Mouse (Mus musculus): ENCODE measurements at regions not wholly inside any gene's neighbourhood (a gene's known extent, or its start where the extent isn't known, plus 50 kb on each side); places are given as distances from the start of the nearest gene placed in this dataset.

GRCm38 (mm10) chr5:41476001-41476400 is 232.0 kb downstream of the Rab28 start:
- Histone ChIP-seq H3K9ac (no peak overlapping the region), H3K4me2 (replicated peaks) (no peak overlapping the region), H3K4me3 (no peak overlapping the region), H3K36me3 (no peaks in the 10 kb centered on the region), H3K27ac (no peak overlapping the region), H3K9me3 (no peaks in the 10 kb centered on the region), H3K27me3 (no peaks in the 10 kb centered on the region), H3K4me1 (no peaks in the 10 kb centered on the region)
- 79% methylated on average over 3 of the region's 3 CpGs for WGBS
- ATAC-seq (ENCODE audit: low FRiP score, low read depth) = no peak

DNA sequence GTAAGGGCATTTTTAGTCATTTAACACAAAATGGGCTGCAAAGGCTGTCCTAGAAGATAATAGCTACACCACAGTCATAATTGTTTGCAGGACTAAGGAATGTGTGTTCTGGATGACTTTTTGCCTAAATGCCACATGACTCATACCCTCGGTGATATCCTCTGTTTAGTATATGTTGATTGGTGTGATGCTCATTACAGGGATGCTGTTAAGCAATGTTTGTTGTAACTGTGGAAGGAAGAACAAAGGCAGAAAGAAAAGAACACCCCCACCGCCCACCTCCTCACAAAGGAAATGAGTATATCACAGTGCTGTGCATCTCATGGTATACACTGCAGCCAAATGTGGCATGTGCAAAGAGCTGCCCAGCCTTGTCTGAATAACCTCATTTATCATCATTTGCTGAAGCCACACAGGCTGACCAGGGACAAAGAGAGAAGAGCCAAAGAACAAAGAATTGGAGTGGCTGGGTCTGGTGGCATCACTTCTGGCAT is 262.4 kb downstream of the Rab28 start:
- 73% methylated on average over 2 of the region's 2 CpGs for WGBS
- no peak overlapping the region for H3K27ac ChIP-seq
- H3K36me3 ChIP-seq = no peaks in the 10 kb centered on the region
- no peak for ATAC-seq (ENCODE audit: low FRiP score, low read depth)
- no peak overlapping the region for H3K9ac ChIP-seq
- no peak overlapping the region for H3K4me2 ChIP-seq (replicated peaks)
- H3K27me3 ChIP-seq = peaks cover 3% of the 10 kb centered on the region; the same call in 1 of the 2 replicates
- H3K4me1 ChIP-seq = peaks cover 6% of the 10 kb centered on the region; the same call in 1 of the 2 replicates
- H3K9me3 ChIP-seq = no peaks in the 10 kb centered on the region
- no peak overlapping the region for H3K4me3 ChIP-seq

DNA sequence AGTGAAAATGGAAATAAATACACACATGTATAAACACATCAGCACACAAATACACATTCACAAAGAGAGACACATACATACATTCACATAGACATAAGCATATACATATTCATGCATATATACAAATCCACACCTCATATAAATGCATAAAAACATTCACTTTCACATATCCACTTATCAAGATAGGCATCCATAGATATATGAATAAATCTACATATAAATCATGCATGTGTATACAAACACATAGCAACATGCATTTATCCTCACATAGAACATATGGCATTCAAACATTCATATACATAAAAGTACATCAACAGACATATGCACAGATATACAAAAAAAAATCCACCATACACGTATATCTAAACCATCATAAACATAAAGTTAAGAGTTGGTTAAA is 266.9 kb downstream of the Rab28 start:
- H3K36me3 ChIP-seq = no peaks in the 10 kb centered on the region
- H3K4me3 ChIP-seq = no peak overlapping the region
- H3K4me2 ChIP-seq (replicated peaks) = no peak overlapping the region
- H3K9ac ChIP-seq = no peak overlapping the region
- no peak for ATAC-seq (ENCODE audit: low FRiP score, low read depth)
- peaks cover 6% of the 10 kb centered on the region; the same call in 1 of the 2 replicates for H3K4me1 ChIP-seq
- no peaks in the 10 kb centered on the region for H3K9me3 ChIP-seq
- H3K27me3 ChIP-seq = peaks cover 3% of the 10 kb centered on the region; the same call in 1 of the 2 replicates
- 67% methylated on average over 1 of the region's 1 CpGs for WGBS
- no peak overlapping the region for H3K27ac ChIP-seq

DNA sequence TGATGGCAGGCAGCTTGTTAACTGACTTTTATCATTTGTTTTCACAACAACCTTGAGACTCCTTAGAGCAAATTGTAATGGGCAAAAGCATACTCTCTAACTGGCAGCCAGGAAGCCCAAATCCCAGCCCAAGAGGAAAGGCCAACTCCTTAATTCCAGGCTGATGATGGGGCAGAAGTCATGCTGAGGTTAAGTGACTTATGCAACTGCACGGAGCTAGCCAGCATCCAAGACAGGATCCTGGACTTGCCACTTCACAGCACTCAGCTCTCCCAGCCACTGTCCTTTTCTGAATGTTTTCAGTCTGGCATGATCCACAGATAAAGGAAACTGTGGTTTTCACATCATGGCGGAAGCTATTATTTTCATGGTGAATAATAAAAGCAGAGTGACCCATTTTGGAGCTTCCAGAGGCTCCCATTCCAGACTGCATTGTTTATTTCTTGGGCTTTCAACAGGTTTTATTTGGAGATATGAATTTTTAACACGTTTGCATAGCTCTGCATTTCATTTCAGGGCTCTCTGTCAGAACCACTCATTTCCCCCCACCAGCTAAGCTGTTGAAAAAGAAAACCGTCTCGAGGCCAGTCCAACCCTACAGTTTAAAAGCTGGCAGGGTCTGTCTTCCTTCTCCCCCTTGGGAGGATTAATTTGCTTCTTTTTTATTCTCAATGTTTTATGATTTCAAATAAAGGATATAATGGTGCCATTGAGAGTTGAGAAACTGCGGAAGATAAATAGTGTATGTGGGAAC is 288.7 kb downstream of the Rab28 start:
- peak; percentile 67 for ATAC-seq (ENCODE audit: low FRiP score, low read depth)
- WGBS = 46% methylated on average over 6 of the region's 6 CpGs

GRCm38 (mm10) chr5:41409070-41409668 is 298.8 kb downstream of the Rab28 start:
- 0 out of 2 replicates have a peak, but pooled peaks cover 4% of the 10 kb centered on the region for H3K27me3 ChIP-seq
- WGBS = 46% methylated on average over 6 of the region's 6 CpGs
- H3K4me3 ChIP-seq = no peak overlapping the region
- H3K9ac ChIP-seq = no peak overlapping the region
- peaks cover 12% of the 10 kb centered on the region; the same call in 1 of the 2 replicates for H3K4me1 ChIP-seq
- H3K36me3 ChIP-seq = no peaks in the 10 kb centered on the region
- H3K9me3 ChIP-seq = no peaks in the 10 kb centered on the region
- H3K27ac ChIP-seq = no peak overlapping the region
- peak; percentile 66 for ATAC-seq (ENCODE audit: low FRiP score, low read depth)
- H3K4me2 ChIP-seq (replicated peaks) = no peak overlapping the region

More for the DNA sequence above, 288.7 kb downstream of the Rab28 start:
- Histone ChIP-seq H3K4me3 (no peak overlapping the region), H3K9ac (no peak overlapping the region), H3K4me1 (peaks cover 14% of the 10 kb centered on the region), H3K27me3 (no peaks in the 10 kb centered on the region), H3K4me2 (replicated peaks) (no peak overlapping the region), H3K9me3 (no peaks in the 10 kb centered on the region), H3K27ac (no peak overlapping the region), H3K36me3 (no peaks in the 10 kb centered on the region)

- Histone ChIP-seq H3K4me3 (no peak overlapping the region), H3K27me3 (no peaks in the 10 kb centered on the region), H3K9me3 (no peaks in the 10 kb centered on the region), H3K4me2 (replicated peaks) (peak overlapping the region; percentile 21; the same call in 1 of the 2 replicates), H3K4me1 (peaks cover 15% of the 10 kb centered on the region), H3K9ac (no peak overlapping the region), H3K36me3 (no peaks in the 10 kb centered on the region), H3K27ac (peak overlapping the region; percentile 33; the same call in 1 of the 2 replicates)
- WGBS = 52% methylated on average over 14 of the region's 14 CpGs
- 0 out of 2 replicates have a peak, but pooled peaks have one; percentile 40 for ATAC-seq (ENCODE audit: low FRiP score, low read depth)
Measured at GRCm38 (mm10) chr5:41392802-41393234, 315.1 kb downstream of the Rab28 start.

- H3K27me3 ChIP-seq = no peaks in the 10 kb centered on the region
- H3K4me3 ChIP-seq = no peak overlapping the region
- WGBS = 25% methylated on average over 9 of the region's 9 CpGs
- H3K9me3 ChIP-seq = no peaks in the 10 kb centered on the region
- no peaks in the 10 kb centered on the region for H3K36me3 ChIP-seq
- no peak for ATAC-seq (ENCODE audit: low FRiP score, low read depth)
- H3K4me1 ChIP-seq = peaks cover 15% of the 10 kb centered on the region
- H3K9ac ChIP-seq = no peak overlapping the region
- H3K4me2 ChIP-seq (replicated peaks) = 0 out of 2 replicates have a peak overlapping the region, but pooled peaks have one; percentile 9
- 0 out of 2 replicates have a peak overlapping the region, but pooled peaks have one; percentile 10 for H3K27ac ChIP-seq
Measured at GRCm38 (mm10) chr5:41392137-41392554, 315.8 kb downstream of the Rab28 start.

DNA sequence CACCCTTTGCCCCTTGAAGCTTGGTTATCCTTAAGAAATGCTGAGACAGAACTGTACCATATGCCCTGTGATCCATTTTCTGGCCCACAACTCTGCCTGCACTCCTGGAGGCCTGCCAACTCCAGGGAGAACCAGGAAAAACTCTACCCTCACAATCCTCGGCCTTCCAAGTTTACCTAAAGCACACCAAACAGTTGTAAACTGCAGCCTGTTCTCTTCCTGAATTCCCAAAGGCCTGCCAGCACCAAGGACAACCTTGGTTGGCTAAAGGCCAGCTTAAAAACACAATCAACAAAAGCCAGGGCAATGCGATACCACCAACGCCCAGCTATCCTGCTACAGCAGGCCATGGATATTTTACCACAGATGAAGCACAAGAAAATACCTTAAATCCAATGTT is 334.5 kb downstream of the Rab28 start:
- Histone ChIP-seq H3K4me1 (peaks cover 10% of the 10 kb centered on the region), H3K27me3 (peaks cover 2% of the 10 kb centered on the region; the same call in 1 of the 2 replicates), H3K36me3 (no peaks in the 10 kb centered on the region), H3K9me3 (no peaks in the 10 kb centered on the region), H3K9ac (no peak overlapping the region), H3K27ac (no peak overlapping the region), H3K4me3 (no peak overlapping the region), H3K4me2 (replicated peaks) (no peak overlapping the region)
- WGBS = 63% methylated on average over 3 of the region's 3 CpGs
- ATAC-seq (ENCODE audit: low FRiP score, low read depth) = no peak

GRCm38 (mm10) chr5:41371461-41371860 is 336.5 kb downstream of the Rab28 start:
- no peak for ATAC-seq (ENCODE audit: low FRiP score, low read depth)
- H3K27ac ChIP-seq = no peak overlapping the region
- no peak overlapping the region for H3K4me3 ChIP-seq
- WGBS = 83% methylated on average over 4 of the region's 4 CpGs
- H3K4me1 ChIP-seq = peaks cover 10% of the 10 kb centered on the region
- no peaks in the 10 kb centered on the region for H3K9me3 ChIP-seq
- no peak overlapping the region for H3K9ac ChIP-seq
- H3K4me2 ChIP-seq (replicated peaks) = no peak overlapping the region
- no peaks in the 10 kb centered on the region for H3K27me3 ChIP-seq
- no peaks in the 10 kb centered on the region for H3K36me3 ChIP-seq

- Histone ChIP-seq H3K9me3 (no peaks in the 10 kb centered on the region), H3K27me3 (no peaks in the 10 kb centered on the region), H3K4me3 (no peak overlapping the region), H3K4me1 (peaks cover 13% of the 10 kb centered on the region), H3K27ac (no peak overlapping the region), H3K4me2 (replicated peaks) (no peak overlapping the region), H3K9ac (no peak overlapping the region), H3K36me3 (no peaks in the 10 kb centered on the region)
- WGBS = 17% methylated on average over 4 of the region's 4 CpGs
- ATAC-seq (ENCODE audit: low FRiP score, low read depth) = peak; percentile 22; the same call in 1 of the 2 replicates
Measured at GRCm38 (mm10) chr5:41370356-41370755, 337.6 kb downstream of the Rab28 start.

DNA sequence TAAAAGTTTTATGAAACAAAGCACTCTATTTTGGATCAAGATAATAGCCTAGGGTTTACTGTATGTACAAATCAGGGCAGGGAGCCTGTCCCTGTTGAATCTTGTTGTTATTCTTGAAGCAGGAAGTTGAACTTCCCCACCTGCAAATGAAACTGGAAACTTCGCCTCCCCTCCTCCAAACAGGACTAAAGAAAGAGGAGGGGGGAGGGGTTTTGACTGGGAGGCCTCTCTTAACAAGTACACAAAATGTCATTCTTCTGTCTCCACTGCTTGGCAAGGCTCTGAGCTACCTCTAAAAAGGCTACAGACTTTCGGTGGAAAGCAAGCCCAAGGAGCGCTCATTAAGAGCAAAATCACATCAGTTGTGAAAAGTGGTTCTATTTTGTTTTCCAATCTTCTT is 338.1 kb downstream of the Rab28 start:
- no peaks in the 10 kb centered on the region for H3K36me3 ChIP-seq
- ATAC-seq (ENCODE audit: low FRiP score, low read depth) = no peak
- H3K4me3 ChIP-seq = no peak overlapping the region
- peaks cover 13% of the 10 kb centered on the region for H3K4me1 ChIP-seq
- no peak overlapping the region for H3K9ac ChIP-seq
- no peak overlapping the region; the same call in 1 of the 2 replicates for H3K4me2 ChIP-seq (replicated peaks)
- H3K9me3 ChIP-seq = no peaks in the 10 kb centered on the region
- peak overlapping the region; percentile 17; the same call in 1 of the 2 replicates for H3K27ac ChIP-seq
- no peaks in the 10 kb centered on the region for H3K27me3 ChIP-seq
- WGBS = 46% methylated on average over 3 of the region's 3 CpGs

DNA sequence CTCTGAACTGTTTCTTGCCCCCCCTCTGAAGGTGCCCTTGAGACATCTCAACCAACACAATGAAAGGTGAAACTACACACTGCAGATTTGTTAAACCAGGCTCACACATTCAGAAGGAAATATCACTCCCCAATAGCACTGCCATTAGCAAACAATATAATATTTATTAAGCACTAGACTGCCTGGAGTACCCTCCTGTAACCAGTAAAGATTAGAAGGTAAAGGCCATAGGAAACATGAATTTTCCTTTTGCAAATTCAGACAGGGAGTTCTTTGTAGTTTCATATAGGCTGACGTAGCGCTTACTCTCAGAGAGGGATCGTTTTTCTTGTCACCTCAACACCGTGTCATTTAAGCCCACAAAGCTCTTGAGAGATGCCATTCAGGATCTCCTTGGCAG is 342.1 kb downstream of the Rab28 start:
- WGBS = 42% methylated on average over 4 of the region's 4 CpGs

More for the DNA sequence above, 342.1 kb downstream of the Rab28 start:
- no peak overlapping the region for H3K27ac ChIP-seq
- H3K9ac ChIP-seq = no peak overlapping the region
- no peak overlapping the region for H3K4me3 ChIP-seq
- no peaks in the 10 kb centered on the region for H3K27me3 ChIP-seq
- no peaks in the 10 kb centered on the region for H3K36me3 ChIP-seq
- no peaks in the 10 kb centered on the region for H3K9me3 ChIP-seq
- ATAC-seq (ENCODE audit: low FRiP score, low read depth) = peak; percentile 49; the same call in 1 of the 2 replicates
- no peak overlapping the region for H3K4me2 ChIP-seq (replicated peaks)
- peaks cover 13% of the 10 kb centered on the region for H3K4me1 ChIP-seq

Measured in limb, embryonic 13.5 days (tissue).